Mouse (Mus musculus): ENCODE measurements around the gene Tmem87b.

Gene Tmem87b

DNA sequence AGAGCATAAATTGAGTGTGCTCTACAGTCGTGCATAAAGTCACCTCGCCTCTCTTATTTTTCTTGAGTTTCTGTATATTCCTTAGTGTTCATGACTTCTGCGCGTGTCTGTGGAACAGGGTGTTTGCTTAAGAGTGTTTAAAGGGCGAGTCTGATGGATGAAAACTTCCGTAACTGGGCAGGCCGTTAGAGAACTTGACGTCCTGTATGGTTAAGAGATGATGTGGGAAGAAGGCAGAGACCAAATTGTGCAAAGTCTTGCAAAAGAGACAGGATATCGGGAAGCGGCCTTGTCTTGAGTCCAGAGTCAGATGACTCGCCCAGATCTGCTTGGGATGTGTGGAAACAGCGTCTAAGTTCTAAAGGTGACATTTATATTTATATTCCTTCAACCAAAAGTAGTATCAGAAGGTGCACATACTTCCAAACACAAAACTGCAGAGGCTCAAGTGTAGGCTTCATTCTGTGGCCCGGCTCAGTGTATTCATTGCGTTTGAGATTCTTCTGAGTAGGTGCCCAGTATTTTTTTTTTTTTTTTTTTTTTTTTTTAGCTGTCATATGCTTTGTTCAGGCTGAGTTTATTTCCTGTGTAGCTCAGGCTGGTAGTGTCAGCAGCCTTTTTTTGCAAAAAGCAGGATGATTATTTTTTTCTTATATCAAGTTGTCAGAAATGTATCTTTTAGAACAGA is 1.2 kb downstream of the Tmem87b start:
- DNase-seq (ENCODE audit: low read depth, low spot score): no peak

- no peak for DNase-seq (ENCODE audit: low read depth, low spot score)
These were observed 2.7 kb downstream of the Tmem87b start for GRCm38 (mm10) chr2:128820631-128821030.

DNA sequence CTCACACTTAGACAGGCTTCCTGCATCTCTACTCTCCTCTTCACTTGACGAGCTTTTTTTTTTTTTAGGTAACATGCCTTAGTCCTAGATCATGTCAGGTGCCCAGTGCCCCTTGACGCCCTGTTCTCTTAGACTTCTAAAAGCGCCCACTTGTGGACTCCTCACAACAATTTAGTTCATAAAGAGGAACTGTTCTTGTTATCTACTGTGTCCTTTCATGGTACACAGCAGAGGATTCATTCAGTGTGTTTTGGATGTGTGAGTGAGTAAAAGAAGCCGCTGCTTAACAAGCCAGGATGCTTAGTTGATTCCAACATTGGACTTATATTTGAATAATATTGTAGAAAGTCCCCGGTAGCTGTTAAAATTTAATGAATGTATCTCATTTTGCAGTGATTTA is 6.0 kb downstream of the Tmem87b start:
- no peak for DNase-seq (ENCODE audit: low read depth, low spot score)

GRCm38 (mm10) chr2:128827787-128828186 is 9.9 kb downstream of the Tmem87b start:
- no peak for DNase-seq (ENCODE audit: low read depth, low spot score)

DNA sequence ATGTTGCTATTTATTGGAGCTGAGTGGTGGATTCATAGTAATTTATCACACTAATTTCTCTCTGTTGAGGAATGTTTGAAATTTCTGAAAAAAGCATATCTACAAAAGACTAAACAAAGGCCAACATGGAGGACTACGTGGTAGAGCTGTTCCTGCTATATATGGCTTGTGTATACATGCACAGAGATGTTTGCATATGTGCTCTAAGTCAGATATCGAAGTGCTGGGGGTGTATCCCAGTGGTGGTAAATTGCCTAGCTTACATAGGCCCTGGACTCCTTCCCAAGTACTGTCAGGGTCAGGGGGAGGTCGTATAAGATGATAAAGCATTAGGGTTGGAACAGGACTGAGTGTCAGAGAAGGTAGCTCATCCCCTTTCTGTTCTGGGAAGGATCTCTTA is 14.7 kb downstream of the Tmem87b start:
- DNase-seq (ENCODE audit: low read depth, low spot score): no peak

- no peak for DNase-seq (ENCODE audit: low read depth, low spot score)
These were observed 15.1 kb downstream of the Tmem87b start for GRCm38 (mm10) chr2:128833035-128833434.

DNA sequence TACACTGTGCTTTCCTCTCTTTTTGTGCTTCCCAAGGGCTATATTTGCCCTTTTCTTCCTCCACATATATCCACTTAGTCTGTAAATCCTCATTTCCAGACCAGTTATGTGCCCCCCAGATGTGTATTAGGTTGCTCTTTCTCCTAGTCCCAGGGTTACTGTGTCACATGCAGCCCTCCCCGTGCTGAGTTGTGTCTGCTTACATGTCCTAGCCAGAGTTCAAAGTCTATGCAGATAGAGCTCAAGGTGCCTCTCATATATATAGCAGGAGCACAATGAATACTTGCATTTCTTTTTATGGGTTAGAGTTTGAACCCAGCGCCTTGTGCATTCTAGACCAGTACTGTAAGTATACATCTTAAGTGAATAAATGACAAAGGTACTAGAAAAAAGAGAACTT is 15.5 kb downstream of the Tmem87b start:
- no peak for DNase-seq (ENCODE audit: low read depth, low spot score)

DNA sequence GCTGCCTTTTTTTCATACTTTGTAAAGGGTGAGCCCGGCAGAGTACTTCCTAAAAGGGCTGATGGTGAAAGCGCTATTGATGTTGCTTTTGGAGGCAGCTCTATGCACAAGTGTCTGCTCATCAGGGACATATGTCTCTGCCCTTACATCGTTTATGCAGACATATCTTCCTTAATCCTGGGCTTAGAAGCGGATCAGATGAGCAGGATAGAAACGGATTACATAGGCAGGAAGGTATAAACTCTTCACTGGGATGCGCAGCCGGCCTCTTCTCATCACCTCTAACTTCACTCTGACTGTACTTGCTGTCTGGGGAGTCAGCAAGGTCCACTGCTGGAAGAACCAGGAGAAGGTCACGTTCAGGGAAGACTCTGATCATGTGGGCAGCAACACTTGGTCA is 19.6 kb downstream of the Tmem87b start:
- no peak for DNase-seq (ENCODE audit: low read depth, low spot score)

DNA sequence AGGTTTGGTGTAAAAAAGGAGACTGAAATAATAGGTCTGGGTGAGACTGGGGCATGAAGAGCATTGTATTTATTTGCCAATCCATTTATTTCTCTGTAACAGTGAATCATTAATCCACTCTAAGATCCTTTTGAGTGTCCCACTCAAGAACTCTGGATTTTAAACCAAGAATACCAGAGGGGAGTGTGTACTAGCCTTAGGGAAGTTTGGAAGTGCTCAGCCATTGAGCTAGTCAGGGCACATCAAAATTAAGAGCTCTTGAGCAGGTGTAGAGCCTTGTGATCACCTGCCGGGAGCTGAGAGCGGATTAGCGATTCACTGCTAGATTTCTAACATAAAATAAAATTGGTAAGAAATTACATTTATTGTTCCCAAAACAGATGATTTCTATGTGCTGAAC is 20.7 kb downstream of the Tmem87b start:
- DNase-seq (ENCODE audit: low read depth, low spot score): no peak

GRCm38 (mm10) chr2:128839501-128839900 is 21.6 kb downstream of the Tmem87b start:
- DNase-seq (ENCODE audit: low read depth, low spot score): no peak

- DNase-seq (ENCODE audit: low read depth, low spot score): no peak
These were observed 24.5 kb downstream of the Tmem87b start for GRCm38 (mm10) chr2:128842437-128842836.

DNA sequence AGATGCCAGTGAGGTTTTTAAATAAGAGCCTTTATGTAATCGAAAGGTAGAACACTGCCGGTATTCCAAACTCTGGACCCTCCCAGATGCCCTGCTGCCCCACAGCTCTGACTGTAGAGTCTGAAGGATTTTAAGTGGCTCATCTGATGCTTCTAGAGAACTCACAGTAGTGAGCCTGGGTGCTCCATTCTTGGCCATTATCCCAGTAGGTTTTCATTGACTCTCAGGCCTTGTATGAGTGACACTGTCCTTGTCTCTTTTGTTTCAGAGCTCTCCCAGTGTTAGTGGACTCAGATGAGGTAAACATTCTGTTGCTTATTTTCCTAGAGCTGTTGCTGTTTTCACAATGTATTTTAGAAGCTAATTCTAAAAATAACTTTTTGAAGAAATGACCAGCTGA is 32.1 kb downstream of the Tmem87b start:
- no peak for DNase-seq (ENCODE audit: low read depth, low spot score)

- DNase-seq (ENCODE audit: low read depth, low spot score): no peak
These were observed 38.8 kb downstream of the Tmem87b start for GRCm38 (mm10) chr2:128856673-128857072.

DNA sequence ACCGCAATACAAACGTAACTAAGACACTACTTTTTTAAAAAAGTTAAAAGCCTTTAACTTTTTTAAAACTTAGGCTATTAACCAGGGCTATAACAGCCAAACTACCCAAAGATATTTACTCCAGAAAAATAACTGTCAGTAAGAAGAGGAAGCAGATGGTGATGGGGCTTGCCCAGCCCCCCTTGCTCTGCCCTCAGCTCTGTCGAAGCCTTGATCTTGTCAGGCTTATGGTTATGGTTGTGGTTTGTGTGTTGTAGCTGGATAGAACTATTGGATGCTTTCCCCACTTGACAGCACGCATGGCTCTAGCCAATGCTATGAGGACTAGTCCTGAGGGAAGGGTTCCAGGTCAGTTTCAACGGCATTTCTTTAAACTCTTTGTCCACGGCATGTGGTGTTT is 41.0 kb downstream of the Tmem87b start:
- DNase-seq (ENCODE audit: low read depth, low spot score): no peak

DNA sequence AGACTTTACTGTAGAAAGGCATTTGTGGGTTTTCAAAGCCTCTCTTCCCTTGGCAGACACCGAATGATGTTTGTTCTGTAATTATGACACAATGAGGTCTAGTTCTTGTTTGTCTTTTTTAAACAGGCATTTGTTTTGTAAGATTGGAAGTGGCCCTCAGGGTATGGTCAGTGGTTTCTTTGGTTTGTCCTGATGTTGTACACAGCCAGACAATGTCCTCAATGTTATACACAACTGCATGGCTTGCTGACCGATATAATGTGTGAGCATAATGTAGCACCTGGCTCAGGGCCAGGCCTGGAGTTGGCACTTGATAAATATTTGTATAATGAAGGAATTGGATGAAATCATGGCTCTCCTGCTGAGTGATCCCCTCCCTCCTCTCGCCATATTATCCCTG is 41.9 kb downstream of the Tmem87b start:
- no peak for DNase-seq (ENCODE audit: low read depth, low spot score)

GRCm38 (mm10) chr2:128862636-128863035 is 44.7 kb downstream of the Tmem87b start, which contains the start of gene Fbln7:
Gene Fbln7 (plus strand): TSS chr2:128862981.
- DNase-seq (ENCODE audit: low read depth, low spot score): no peak

GRCm38 (mm10) chr2:128863777-128864331 is 45.9 kb downstream of the Tmem87b start:
- peak; percentile 68 for DNase-seq (ENCODE audit: low read depth, low spot score)

- DNase-seq (ENCODE audit: low read depth, low spot score): no peak
These were observed 47.1 kb downstream of the Tmem87b start for GRCm38 (mm10) chr2:128865061-128865460.

- no peak for DNase-seq (ENCODE audit: low read depth, low spot score)
These were observed 53.7 kb downstream of the Tmem87b start for GRCm38 (mm10) chr2:128871656-128872055.

DNA sequence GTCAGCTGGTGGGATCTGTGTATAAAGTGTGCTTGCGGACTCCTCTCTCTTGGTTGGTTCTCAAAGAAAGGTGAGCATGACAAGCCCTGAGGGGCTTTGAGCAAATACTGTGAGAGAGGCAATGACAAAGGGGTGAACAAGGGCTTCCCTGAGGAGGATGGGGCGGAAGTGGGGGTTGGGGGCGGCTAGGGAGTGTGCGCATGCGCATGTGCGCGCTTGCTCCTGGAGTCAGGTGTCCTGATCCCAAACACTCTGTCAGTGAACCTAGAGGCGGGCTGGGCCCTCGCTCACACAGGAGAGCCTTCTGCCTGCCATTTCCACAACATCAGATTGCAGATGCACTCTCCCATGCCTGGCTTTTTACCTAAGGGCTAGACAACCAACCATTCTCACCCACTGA is 54.3 kb downstream of the Tmem87b start:
- no peak for DNase-seq (ENCODE audit: low read depth, low spot score)

GRCm38 (mm10) chr2:128875526-128875925 is 57.6 kb downstream of the Tmem87b start:
- no peak for DNase-seq (ENCODE audit: low read depth, low spot score)

DNA sequence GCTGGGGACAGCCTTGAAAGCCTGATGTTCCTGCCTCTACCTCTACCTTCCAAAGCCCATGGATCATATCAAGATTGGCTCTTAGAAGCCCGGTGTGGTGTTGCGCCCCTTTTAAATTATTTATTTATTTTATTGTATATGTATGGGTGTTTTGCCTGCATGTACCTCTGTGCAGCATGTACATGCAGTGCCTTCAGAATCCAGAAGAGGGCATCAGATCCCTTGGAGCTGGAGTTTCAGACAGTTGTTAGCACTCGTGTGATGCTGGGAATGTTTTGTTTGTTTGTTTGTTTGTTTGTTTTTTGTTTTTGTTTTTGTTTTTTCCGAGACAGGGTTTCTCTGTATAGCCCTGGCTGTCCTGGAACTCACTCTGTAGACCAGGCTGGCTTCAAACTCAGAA is 63.3 kb downstream of the Tmem87b start:
- no peak for DNase-seq (ENCODE audit: low read depth, low spot score)

DNA sequence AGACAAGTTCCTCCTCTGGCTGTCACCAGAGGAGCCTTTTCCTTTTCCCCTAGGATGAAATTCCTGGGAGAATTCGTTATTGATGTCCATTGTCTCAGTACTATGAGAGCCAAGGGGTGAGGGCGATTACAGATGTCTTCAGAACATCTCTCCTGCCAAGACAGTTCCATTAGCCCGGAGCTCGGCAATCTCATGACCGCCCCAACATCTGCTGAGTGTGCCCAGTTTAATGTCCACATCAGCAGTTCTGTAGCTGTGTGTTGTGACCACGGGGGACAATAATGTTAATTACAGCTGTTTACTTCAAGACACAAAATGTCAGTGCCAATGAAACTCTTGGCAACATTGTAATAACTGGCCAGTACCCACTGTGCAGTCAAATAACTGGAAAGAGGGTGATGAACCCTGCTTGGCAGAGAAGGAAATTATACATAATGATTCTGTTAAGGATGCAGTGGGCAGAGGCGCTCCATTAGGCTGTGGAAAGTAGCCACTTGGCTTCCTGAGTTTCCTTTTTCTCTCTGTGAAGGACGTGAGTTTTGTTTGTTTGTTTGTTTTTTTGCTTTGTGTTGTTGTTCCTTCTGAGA is 67.4 kb downstream of the Tmem87b start:
- no peak for DNase-seq (ENCODE audit: low read depth, low spot score)

Data from mesoderm, embryonic 11.5 days (tissue).